Mouse (Mus musculus) kidney, postnatal 0 days (tissue): Measurements from ENCODE around the gene Gm13420. TPM values are rescaled to one million over a fixed set of nuclear protein-coding genes. Genes with fewer than 3 reads are reported as not detected.

Source experiments
- ATAC-seq: fragments of 200-750 bp; cut with Nextera tagmentation; replicated peaks from 2 replicates; pipeline ENCODE4 v1.8.0; 2017; ENCODE audit warnings: low read depth, moderate number of reproducible peaks, moderate TSS enrichment, moderate library complexity; ENCODE audit not compliant: low FRiP score
- DNase-seq: peaks from one replicate; pipeline ENCODE4 v3.0.0-alpha.2; 2016; ENCODE audit warnings: low spot score
- H3K27ac ChIP-seq: fragments of 300-500 bp; sonication (generic); 2 replicates; pipeline ENCODE4 v1.5.1; 2014; ENCODE audit warnings: mild to moderate bottlenecking
- H3K27me3 ChIP-seq: fragments of 300-500 bp; sonication (generic); 2 replicates; pipeline ENCODE4 v1.6.1; 2014; ENCODE audit warnings: low read length, mixed read lengths; ENCODE audit not compliant: insufficient read depth
- H3K36me3 ChIP-seq: fragments of 300-500 bp; sonication (generic); 2 replicates; pipeline ENCODE4 v1.6.1; 2014; ENCODE audit warnings: low read length, mixed read lengths; ENCODE audit not compliant: insufficient read depth
- H3K4me1 ChIP-seq: fragments of 300-500 bp; sonication (generic); replicated peaks from 2 replicates; pipeline ENCODE4 v1.6.1; 2014; ENCODE audit warnings: antibody characterized with exemption, low read length, mixed read lengths; ENCODE audit not compliant: insufficient read depth
- H3K4me2 ChIP-seq: fragments of 300-500 bp; sonication (generic); 2 replicates; pipeline ENCODE4 v1.6.1; 2014; ENCODE audit warnings: mild to moderate bottlenecking, low read length, moderate library complexity, mixed read lengths
- H3K4me3 ChIP-seq: fragments of 300-500 bp; sonication (generic); replicated peaks from 2 replicates; pipeline ENCODE4 v1.5.1; 2014; ENCODE audit warnings: low read depth, low read length
- H3K9ac ChIP-seq: fragments of 300-500 bp; sonication (generic); 2 replicates; pipeline ENCODE4 v1.6.1; 2014; ENCODE audit warnings: low read depth, low read length
- H3K9me3 ChIP-seq: fragments of 300-500 bp; sonication (generic); replicated peaks from 2 replicates; pipeline ENCODE4 v1.6.1; 2016; ENCODE audit warnings: low read length, inconsistent platforms, mixed read lengths
- CTCF ChIP-seq: IDR thresholded peaks from 2 replicates; pipeline ENCODE4 v1.5.1; 2016; ENCODE audit warnings: antibody characterized with exemption, low read depth, mild to moderate bottlenecking, moderate library complexity
- WGBS: fragments of 180-500 bp; shearing (Covaris S2); extraction: QIAGEN DNeasy Blood & Tissue Kit; methylation state at CpG from one replicate; pipeline ENCODE4 v1.1.7; 2014; 5-methylcytosine and 5-hydroxymethylcytosine counted together
- polyA plus RNA-seq: library from polyadenylated mRNA; unstranded; fragments of >200 nt; fragmentation: Nextera tagmentation; extraction: Ambion mirVana; gene quantifications from 2 replicates; pipeline ENCODE4 v1.2.1, GENCODE M21; 2015

The Gm13420 gene
- polyA plus RNA-seq, 1 experiment from 2014 or later = 4.5 TPM

DNA sequence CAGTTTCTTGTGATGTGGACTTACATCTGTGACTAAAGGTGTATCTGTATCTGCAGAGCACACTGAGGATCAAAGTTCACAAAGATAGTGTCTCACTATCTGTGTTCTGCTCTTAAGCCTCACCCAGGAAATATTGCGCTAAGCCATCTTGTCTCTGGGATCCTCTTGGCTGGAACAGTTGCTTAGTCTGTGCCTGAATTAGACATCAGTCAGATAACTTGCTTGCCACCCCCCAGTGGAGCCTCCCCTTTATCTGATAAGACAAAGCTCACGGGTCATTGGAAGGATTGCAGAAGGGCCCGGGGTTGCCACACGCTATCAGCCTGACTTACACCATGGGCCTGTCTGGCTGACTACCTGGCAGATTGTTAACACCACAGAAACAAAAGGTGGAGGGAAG lies 21.8 kb upstream of the Gm13420 start:
- Histone ChIP-seq H3K4me2 (no peak overlapping the region), H3K4me1 (no peaks in the 10 kb centered on the region), H3K9ac (no peak overlapping the region), H3K4me3 (no peak overlapping the region), H3K9me3 (no peaks in the 10 kb centered on the region), H3K27me3 (no peaks in the 10 kb centered on the region), H3K36me3 (peaks cover 12% of the 10 kb centered on the region; the same call in 1 of the 2 replicates), H3K27ac (no peak overlapping the region)
- DNase-seq (no peak), ATAC-seq (no peak)
- WGBS = 93% methylated on average over 4 of the region's 4 CpGs
- TF ChIP-seq CTCF = no peak

GRCm38 (mm10) chr2:29771611-29772461 lies 20.4 kb upstream of the Gm13420 start:
- Histone ChIP-seq H3K4me2 (no peak overlapping the region), H3K27ac (no peak overlapping the region), H3K27me3 (no peaks in the 10 kb centered on the region), H3K4me3 (no peak overlapping the region), H3K36me3 (no peaks in the 10 kb centered on the region), H3K9ac (no peak overlapping the region), H3K9me3 (no peaks in the 10 kb centered on the region), H3K4me1 (no peaks in the 10 kb centered on the region)
- ATAC-seq (no peak), DNase-seq (no peak)
- 71% methylated on average over 8 of the region's 8 CpGs for WGBS
- TF ChIP-seq CTCF = no peak

DNA sequence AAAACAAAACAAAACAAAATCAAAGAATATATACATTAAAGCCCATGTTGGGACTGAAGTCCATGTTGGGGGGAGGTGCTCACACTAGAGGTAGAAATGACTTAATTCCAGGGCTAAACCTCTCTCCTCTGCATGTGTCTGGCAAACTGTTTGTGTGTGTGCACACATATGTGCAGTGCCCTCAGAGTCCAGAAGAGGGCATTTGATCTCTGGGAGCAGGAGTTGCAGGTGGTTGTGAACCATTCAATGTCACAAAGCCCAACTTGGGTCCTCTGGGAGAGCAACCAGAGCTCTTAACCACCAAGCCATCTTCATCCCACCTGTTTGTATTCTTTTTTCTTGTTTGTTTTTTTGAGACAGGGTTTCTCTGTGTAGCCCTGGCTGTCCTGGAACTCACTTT lies 18.7 kb upstream of the Gm13420 start:
- peak; percentile 35; the same call in 1 of the 2 replicates for TF ChIP-seq CTCF
- DNase-seq = no peak

GRCm38 (mm10) chr2:29768901-29769300 lies 17.4 kb upstream of the Gm13420 start:
- ATAC-seq = no peak
- Histone ChIP-seq H3K27ac (peak overlapping the region; percentile 77; the same call in 1 of the 2 replicates), H3K36me3 (no peaks in the 10 kb centered on the region), H3K9ac (no peak overlapping the region), H3K4me2 (no peak overlapping the region), H3K27me3 (no peaks in the 10 kb centered on the region), H3K4me1 (no peaks in the 10 kb centered on the region), H3K9me3 (no peaks in the 10 kb centered on the region), H3K4me3 (no peak overlapping the region)
- 64% methylated on average over 9 of the region's 9 CpGs for WGBS
- DNase-seq = no peak
- no peak for TF ChIP-seq CTCF

More for the DNA sequence above, 18.7 kb upstream of the Gm13420 start:
- no peak for ATAC-seq
- Histone ChIP-seq H3K27me3 (no peaks in the 10 kb centered on the region), H3K36me3 (no peaks in the 10 kb centered on the region), H3K9me3 (no peaks in the 10 kb centered on the region), H3K4me3 (no peak overlapping the region), H3K4me2 (no peak overlapping the region), H3K4me1 (no peaks in the 10 kb centered on the region), H3K27ac (no peak overlapping the region), H3K9ac (no peak overlapping the region)

DNA sequence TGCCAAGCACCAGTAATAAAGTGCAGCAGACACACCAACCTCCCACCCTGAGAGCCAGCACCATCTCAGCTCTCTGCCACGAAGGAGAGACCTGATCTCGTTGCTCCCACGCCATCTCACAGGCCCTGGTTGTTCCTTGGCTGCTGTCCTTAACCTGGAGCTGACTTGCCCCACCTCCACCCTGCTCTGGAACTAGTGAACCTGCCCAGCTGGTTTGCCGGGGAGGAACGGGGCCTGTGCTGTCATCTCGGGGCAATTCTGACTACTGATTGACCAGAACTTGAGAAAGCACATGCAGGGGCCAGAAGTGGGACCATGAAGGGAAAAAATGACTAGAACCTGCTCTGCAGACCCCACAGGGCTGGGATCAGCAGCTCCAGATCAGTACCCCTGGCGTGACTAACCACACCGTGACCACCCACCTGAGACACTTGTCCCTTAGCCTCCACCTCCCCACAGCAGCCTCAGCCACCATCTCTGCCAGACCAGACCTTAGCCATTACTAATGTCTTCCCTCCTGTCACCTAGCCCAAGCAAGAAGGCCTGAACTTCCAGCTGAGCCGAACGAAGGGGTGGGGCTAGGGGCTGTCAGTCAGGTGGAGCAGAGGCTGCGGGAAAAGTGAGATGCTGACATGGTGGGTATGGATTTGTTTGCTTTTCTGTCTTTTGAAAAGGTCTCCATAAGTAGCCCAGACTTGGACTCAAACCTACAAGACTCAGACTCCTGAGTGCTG lies 16.7 kb upstream of the Gm13420 start:
- peak; percentile 58 for ATAC-seq
- TF ChIP-seq CTCF = no peak
- Histone ChIP-seq H3K27ac (peak overlapping the region; percentile 77), H3K27me3 (no peaks in the 10 kb centered on the region), H3K4me3 (no peak overlapping the region), H3K9me3 (no peaks in the 10 kb centered on the region), H3K9ac (0 out of 2 replicates have a peak overlapping the region, but pooled peaks have one; percentile 18), H3K36me3 (no peaks in the 10 kb centered on the region), H3K4me2 (no peak overlapping the region), H3K4me1 (no peaks in the 10 kb centered on the region)
- 37% methylated on average over 11 of the region's 11 CpGs for WGBS
- peak; percentile 29 for DNase-seq

GRCm38 (mm10) chr2:29764831-29765230 lies 13.3 kb upstream of the Gm13420 start:
- 9% methylated on average over 1 of the region's 1 CpGs for WGBS
- ATAC-seq (no peak), DNase-seq (peak; percentile 78)
- H3K36me3 ChIP-seq = no peaks in the 10 kb centered on the region
- no peaks in the 10 kb centered on the region for H3K27me3 ChIP-seq
- no peaks in the 10 kb centered on the region for H3K9me3 ChIP-seq
- H3K4me1 ChIP-seq = no peaks in the 10 kb centered on the region
- H3K9ac ChIP-seq = no peak overlapping the region
- no peak overlapping the region for H3K4me3 ChIP-seq
- peak; percentile 97 for TF ChIP-seq CTCF
- H3K27ac ChIP-seq = no peak overlapping the region
- H3K4me2 ChIP-seq = no peak overlapping the region
